ENCODE assay signal across 8 mouse cellular contexts in the genomic region with DNA sequence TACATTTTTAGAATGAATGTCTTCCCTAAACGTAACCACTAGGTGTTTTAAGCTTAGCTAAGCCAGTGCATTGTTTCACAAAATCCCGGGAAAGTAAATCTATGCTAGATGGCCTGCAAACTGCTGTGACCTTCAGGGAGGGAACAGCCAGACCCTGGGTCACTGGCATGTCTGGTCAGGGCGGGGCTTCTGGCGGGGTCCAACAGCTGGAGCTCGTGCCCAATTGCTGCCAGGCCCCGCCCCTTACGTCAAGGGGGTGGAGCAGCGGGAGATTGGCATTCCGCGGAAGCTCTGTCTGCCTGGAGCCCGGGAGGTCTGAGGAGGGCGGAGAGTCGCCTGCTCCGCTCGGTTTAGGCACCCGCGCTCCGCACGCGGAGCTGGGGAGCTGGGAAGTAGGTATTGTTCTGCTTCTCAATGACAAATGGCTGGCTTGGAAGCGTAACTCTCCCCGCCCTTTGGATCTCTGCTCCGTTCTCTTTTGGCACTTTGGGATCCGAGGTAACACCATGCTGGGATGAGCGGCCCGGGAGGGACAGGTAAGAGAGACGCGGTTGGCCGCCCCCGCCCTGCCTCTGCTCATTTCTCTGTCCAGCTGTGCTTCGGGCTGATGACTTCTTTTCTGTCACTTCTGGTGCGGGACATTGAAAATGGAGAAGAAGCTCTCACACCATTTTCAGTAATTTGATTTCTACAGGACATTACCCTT. TPM values are rescaled to one million over a fixed set of nuclear protein-coding genes. Genes with fewer than 3 reads are reported as not detected.
DNase-seq lines count a peak whose midpoint lies in the region; ATAC-seq and TF ChIP-seq lines count a peak whose summit lies in the region.

No protein-coding gene starts in this region.

- ATAC-seq in embryonic facial prominence, embryonic 13.5 days (ENCODE audit: insufficient number of reproducible peaks, insufficient read depth, low FRiP score, low TSS enrichment, low read depth), result peak; percentile 92
- peak; percentile 98 for ATAC-seq in limb, embryonic 12.5 days (ENCODE audit: insufficient number of reproducible peaks, insufficient read depth, low FRiP score, low TSS enrichment, low read depth)
- peak; percentile 97 for ATAC-seq in midbrain, embryonic 15.5 days (replicated peaks)

- H3K4me2 ChIP-seq in embryonic facial prominence, embryonic 13.5 days, result peak overlapping the region; percentile 71
- peak overlapping the region; percentile 76 for H3K4me2 ChIP-seq in limb, embryonic 12.5 days
- peak overlapping the region; percentile 84 for H3K4me2 ChIP-seq in midbrain, embryonic 15.5 days

- under 1% methylated on average over 32 of the region's 32 CpGs for WGBS in embryonic facial prominence, embryonic 13.5 days
- under 1% methylated on average over 32 of the region's 32 CpGs for WGBS in kidney, adult 2 months
- 1% methylated on average over 32 of the region's 32 CpGs for WGBS in limb, embryonic 12.5 days
- WGBS in midbrain, embryonic 15.5 days, result under 1% methylated on average over 32 of the region's 32 CpGs
- WGBS in spleen, adult 2 months, result 1% methylated on average over 32 of the region's 32 CpGs

- H3K27me3 ChIP-seq in embryonic facial prominence, embryonic 13.5 days, result no peaks in the 10 kb centered on the region
- H3K27me3 ChIP-seq in kidney, adult 2 months (replicated peaks; ENCODE audit: control insufficient read depth, insufficient read depth, low read length), result no peaks in the 10 kb centered on the region
- no peaks in the 10 kb centered on the region for H3K27me3 ChIP-seq in limb, embryonic 12.5 days
- no peaks in the 10 kb centered on the region for H3K27me3 ChIP-seq in midbrain, embryonic 15.5 days (replicated peaks)
- H3K27me3 ChIP-seq in spleen, adult 2 months (ENCODE audit: control insufficient read depth, insufficient read depth, low read length), result no peaks in the 10 kb centered on the region

- peak overlapping the region; percentile 55 for H3K4me3 ChIP-seq in embryonic facial prominence, embryonic 13.5 days
- H3K4me3 ChIP-seq in kidney, adult 2 months (ENCODE audit: insufficient read depth, low read depth, low read length), result peak overlapping the region; percentile 58
- H3K4me3 ChIP-seq in limb, embryonic 12.5 days (replicated peaks), result peak overlapping the region; percentile 58
- peak overlapping the region; percentile 71 for H3K4me3 ChIP-seq in midbrain, embryonic 15.5 days
- H3K4me3 ChIP-seq in spleen, adult 2 months (ENCODE audit: extremely low read depth, insufficient read depth, insufficient read length), result peak overlapping the region; percentile 79

- peak; percentile 94 for DNase-seq in 3134 (ENCODE audit: extremely low read depth, insufficient read length, low spot score)
- peak; percentile 97 to 99 for DNase-seq in adrenal gland, postnatal 36 days
- peak; percentile 97 to 98 for DNase-seq in heart, adult 18-20 months
- peak; percentile 97 for DNase-seq in kidney, adult 2 months
- peak; percentile 71 to 93 for DNase-seq in spleen, adult 2 months (ENCODE audit: low read depth in 1 of 2, low spot score in 2 of 2)

- H3K36me3 ChIP-seq in embryonic facial prominence, embryonic 13.5 days, result no peaks in the 10 kb centered on the region
- H3K36me3 ChIP-seq in kidney, adult 2 months (ENCODE audit: control insufficient read depth, insufficient read depth, low read length), result no peaks in the 10 kb centered on the region
- no peaks in the 10 kb centered on the region for H3K36me3 ChIP-seq in limb, embryonic 12.5 days
- H3K36me3 ChIP-seq in midbrain, embryonic 15.5 days (replicated peaks), result no peaks in the 10 kb centered on the region
- no peaks in the 10 kb centered on the region for H3K36me3 ChIP-seq in spleen, adult 2 months (ENCODE audit: control insufficient read depth, insufficient read depth, low read length)

- H3K9ac ChIP-seq in embryonic facial prominence, embryonic 13.5 days, result peak overlapping the region; percentile 67
- H3K9ac ChIP-seq in limb, embryonic 12.5 days (replicated peaks), result peak overlapping the region; percentile 59
- H3K9ac ChIP-seq in midbrain, embryonic 15.5 days, result peak overlapping the region; percentile 49

- no peaks in the 10 kb centered on the region for H3K9me3 ChIP-seq in embryonic facial prominence, embryonic 13.5 days
- H3K9me3 ChIP-seq in limb, embryonic 12.5 days, result no peaks in the 10 kb centered on the region
- no peaks in the 10 kb centered on the region for H3K9me3 ChIP-seq in midbrain, embryonic 15.5 days

- H3K4me1 ChIP-seq in embryonic facial prominence, embryonic 13.5 days, result peaks cover 15% of the 10 kb centered on the region
- H3K4me1 ChIP-seq in kidney, adult 2 months (ENCODE audit: control insufficient read depth, insufficient read depth, low read length), result peaks cover 9% of the 10 kb centered on the region; the same call in 1 of the 2 replicates
- H3K4me1 ChIP-seq in limb, embryonic 12.5 days (replicated peaks), result peaks cover 15% of the 10 kb centered on the region
- H3K4me1 ChIP-seq in midbrain, embryonic 15.5 days, result peaks cover 11% of the 10 kb centered on the region
- peaks cover 10% of the 10 kb centered on the region for H3K4me1 ChIP-seq in spleen, adult 2 months (ENCODE audit: control insufficient read depth, insufficient read depth, insufficient read length)

- peak; percentile 96 for TF ChIP-seq POLR2A in kidney, adult 2 months (IDR thresholded peaks at IDR 0.05; ENCODE audit: low read depth, low read length)
- TF ChIP-seq POLR2A in spleen, adult 2 months (IDR thresholded peaks at IDR 0.05; ENCODE audit: low read depth, low read length), result peak; percentile 97

- peak overlapping the region; percentile 60 for H3K27ac ChIP-seq in embryonic facial prominence, embryonic 13.5 days
- peak overlapping the region; percentile 32 for H3K27ac ChIP-seq in kidney, adult 2 months (ENCODE audit: insufficient read depth, low read depth, low read length)
- H3K27ac ChIP-seq in limb, embryonic 12.5 days, result peak overlapping the region; percentile 45; the same call in 1 of the 2 replicates
- H3K27ac ChIP-seq in midbrain, embryonic 15.5 days, result peak overlapping the region; percentile 69
- peak overlapping the region; percentile 73 for H3K27ac ChIP-seq in spleen, adult 2 months (ENCODE audit: insufficient read depth, low read length)

- no peak for TF ChIP-seq CTCF in kidney, adult 2 months (conservative IDR thresholded peaks at IDR 0.05; ENCODE audit: insufficient read depth, insufficient read length, low read depth, low read length)
- TF ChIP-seq CTCF in spleen, adult 2 months (IDR thresholded peaks at IDR 0.05; ENCODE audit: extremely low read depth, insufficient read depth, insufficient read length, insufficient replicate concordance), result no peak

RNA-seq across cellular contexts. Expression of gene Commd8, which starts 35.2 kb away (rescaled TPM):
- 10 to 100 TPM; 53.1 to 72.2 TPM for total RNA-seq in adrenal gland, postnatal 36 days (2021)
- 151 and 158 TPM in 2 replicates for polyA plus RNA-seq in embryonic facial prominence, embryonic 13.5 days (2015; fragmentation: Nextera tagmentation; extraction: Ambion mirVana)
- 10 to 100 TPM; 40.0 to 44.0 TPM for total RNA-seq in heart, adult 18-20 months (2021)
- polyA plus RNA-seq in kidney, adult 2 months (2012; rRNA removed), result 6.7 and 13.5 TPM in 2 replicates
- polyA plus RNA-seq in limb, embryonic 12.5 days (2016; fragmentation: Nextera tagmentation; extraction: Ambion mirVana), result 147 and 157 TPM in 2 replicates
- polyA plus RNA-seq in midbrain, embryonic 15.5 days (2015; fragmentation: Nextera tagmentation; extraction: Ambion mirVana), result 126 and 133 TPM in 2 replicates
- 4.4 and 5.2 TPM in 2 replicates for polyA plus RNA-seq in spleen, adult 2 months (2012; rRNA removed)

Comparison
In these comparisons a context has a peak if more than half of its experiments do, and no peak if none do; other contexts are left out.
1. Peak in every context shown above with its lines: DNase-seq, ATAC-seq, H3K4me3 ChIP-seq and H3K27ac ChIP-seq.